In genomic region chr4:133175998-133176760, GRCm38 (mm10) we compare ENCODE assay signal across 8 mouse cellular contexts. TPM values are rescaled to one million over a fixed set of nuclear protein-coding genes. Genes with fewer than 3 reads are reported as not detected.
A peak's percentile ranks its signal among the peaks of the same experiment; 100 is the strongest.
DNase-seq lines count a peak whose midpoint lies in the region; ATAC-seq and TF ChIP-seq lines count a peak whose summit lies in the region.

No protein-coding gene starts in this region.

- no peak overlapping the region for H3K9ac ChIP-seq in kidney, postnatal 0 days (ENCODE audit: low read depth, low read length)

- H3K4me2 ChIP-seq in kidney, postnatal 0 days (ENCODE audit: low read length), result no peak overlapping the region

- H3K36me3 ChIP-seq in kidney, postnatal 0 days (ENCODE audit: insufficient read depth, low read length), result peaks cover 24% of the 10 kb centered on the region

- 40% methylated on average over 14 of the region's 14 CpGs for WGBS in kidney, postnatal 0 days
- WGBS in olfactory bulb, adult 2 months, result 28% methylated on average over 14 of the region's 14 CpGs

- H3K9me3 ChIP-seq in kidney, postnatal 0 days (replicated peaks; ENCODE audit: low read length), result no peaks in the 10 kb centered on the region

- 0 out of 2 replicates have a peak overlapping the region, but pooled peaks have one; percentile 78 for H3K27ac ChIP-seq in kidney, postnatal 0 days
- H3K27ac ChIP-seq in olfactory bulb, adult 2 months (ENCODE audit: insufficient read depth, low read depth, low read length), result peak overlapping the region; percentile 83

- H3K4me1 ChIP-seq in kidney, postnatal 0 days (replicated peaks; ENCODE audit: insufficient read depth, low read length), result peaks cover 21% of the 10 kb centered on the region
- peaks cover 17% of the 10 kb centered on the region for H3K4me1 ChIP-seq in olfactory bulb, adult 2 months (ENCODE audit: control insufficient read depth, insufficient read depth, low read length)

- no peak for TF ChIP-seq POLR2A in olfactory bulb, adult 2 months (IDR thresholded peaks at IDR 0.05; ENCODE audit: insufficient read depth, low read depth, low read length)

- H3K27me3 ChIP-seq in kidney, postnatal 0 days (ENCODE audit: insufficient read depth, low read length), result no peaks in the 10 kb centered on the region

- DNase-seq in heart, adult 11 months, result peak; percentile 96
- DNase-seq in heart, postnatal 36 days, result no peak
- peak; percentile 61 for DNase-seq in thymus, postnatal 14 days
- no peak for DNase-seq in thymus, postnatal 0 days (ENCODE audit: low spot score)
- no peak for DNase-seq in kidney, postnatal 0 days (ENCODE audit: low spot score)
- no peak for DNase-seq in spleen, postnatal 4 days (ENCODE audit: low spot score in 2 of 2)
- no peak for DNase-seq in embryo, embryonic 11 days

- no peak for TF ChIP-seq CTCF in kidney, postnatal 0 days (IDR thresholded peaks at IDR 0.05; ENCODE audit: low read depth)
- TF ChIP-seq CTCF in olfactory bulb, adult 2 months (IDR thresholded peaks at IDR 0.05; ENCODE audit: insufficient read depth, low read depth, low read length), result no peak

- ATAC-seq in kidney, postnatal 0 days (replicated peaks; ENCODE audit: low FRiP score, low read depth), result no peak

- no peak overlapping the region for H3K4me3 ChIP-seq in kidney, postnatal 0 days (replicated peaks; ENCODE audit: low read depth, low read length)
- peak overlapping the region; percentile 24 for H3K4me3 ChIP-seq in olfactory bulb, adult 2 months (ENCODE audit: insufficient read depth, low read depth, low read length)

- intact Hi-C loops in heart, postnatal 36 days (cut with DNase I), result loop anchor here (2.0 kb wide), 1 partner anchor 43 kb away; no protein-coding TSS in a partner anchor

RNA-seq across cellular contexts. Expression of gene Cd164l2, which starts 35.8 kb away (rescaled TPM):
- total RNA-seq in heart, postnatal 36 days (2021), result under 1 TPM in 1 of 2 experiments, not detected in 1; 0.51 TPM
- polyA plus RNA-seq in thymus, postnatal 0 days (2015; fragmentation: Nextera tagmentation; extraction: Ambion mirVana), result 0.86 and 1.1 TPM in 2 replicates
- 19.1 and 19.6 TPM in 2 replicates for polyA plus RNA-seq in kidney, postnatal 0 days (2015; fragmentation: Nextera tagmentation; extraction: Ambion mirVana)
- polyA plus RNA-seq in olfactory bulb, adult 2 months (2012; ENCODE audit: insufficient read depth, insufficient read length, low replicate concordance, missing spikeins), result not detected in 2 replicates

RNA-seq across cellular contexts. Expression of gene Gpr3, which starts 36.2 kb away (rescaled TPM):
- total RNA-seq in heart, postnatal 36 days (2021), result under 1 TPM in 1 of 2 experiments, not detected in 1; 0.16 TPM
- not detected in 2 replicates for polyA plus RNA-seq in thymus, postnatal 0 days (2015; fragmentation: Nextera tagmentation; extraction: Ambion mirVana)
- 0.11 and 0.54 TPM in 2 replicates for polyA plus RNA-seq in kidney, postnatal 0 days (2015; fragmentation: Nextera tagmentation; extraction: Ambion mirVana)
- polyA plus RNA-seq in olfactory bulb, adult 2 months (2012; ENCODE audit: insufficient read depth, insufficient read length, low replicate concordance, missing spikeins), result not detected in 2 replicates

RNA-seq across cellular contexts. Expression of gene Wasf2, which starts 45.9 kb away (rescaled TPM):
- total RNA-seq in heart, postnatal 36 days (2021), result 10 to 100 TPM; 81.4 to 89.2 TPM
- 140 and 190 TPM in 2 replicates for polyA plus RNA-seq in thymus, postnatal 0 days (2015; fragmentation: Nextera tagmentation; extraction: Ambion mirVana)
- 98.8 and 113 TPM in 2 replicates for polyA plus RNA-seq in kidney, postnatal 0 days (2015; fragmentation: Nextera tagmentation; extraction: Ambion mirVana)
- polyA plus RNA-seq in olfactory bulb, adult 2 months (2012; ENCODE audit: insufficient read depth, insufficient read length, low replicate concordance, missing spikeins), result not detected in 2 replicates

Comparison
In these comparisons a context has a peak if more than half of its experiments do, and no peak if none do; other contexts are left out.
1. DNase-seq: peak in heart, adult 11 months (single experiment) and thymus, postnatal 14 days (single experiment); none in heart, postnatal 36 days (0 of 2), thymus, postnatal 0 days (single experiment), kidney, postnatal 0 days (single experiment), spleen, postnatal 4 days (0 of 2) and embryo, embryonic 11 days (single experiment).
2. RNA of gene Wasf2, which starts 45.9 kb away (polyA plus RNA-seq): 140 to 190 TPM in thymus, postnatal 0 days and 98.8 to 113 TPM in kidney, postnatal 0 days; not detected in olfactory bulb, adult 2 months; every median in the first group is over 10 times any median in the second.